In the genomic region with DNA sequence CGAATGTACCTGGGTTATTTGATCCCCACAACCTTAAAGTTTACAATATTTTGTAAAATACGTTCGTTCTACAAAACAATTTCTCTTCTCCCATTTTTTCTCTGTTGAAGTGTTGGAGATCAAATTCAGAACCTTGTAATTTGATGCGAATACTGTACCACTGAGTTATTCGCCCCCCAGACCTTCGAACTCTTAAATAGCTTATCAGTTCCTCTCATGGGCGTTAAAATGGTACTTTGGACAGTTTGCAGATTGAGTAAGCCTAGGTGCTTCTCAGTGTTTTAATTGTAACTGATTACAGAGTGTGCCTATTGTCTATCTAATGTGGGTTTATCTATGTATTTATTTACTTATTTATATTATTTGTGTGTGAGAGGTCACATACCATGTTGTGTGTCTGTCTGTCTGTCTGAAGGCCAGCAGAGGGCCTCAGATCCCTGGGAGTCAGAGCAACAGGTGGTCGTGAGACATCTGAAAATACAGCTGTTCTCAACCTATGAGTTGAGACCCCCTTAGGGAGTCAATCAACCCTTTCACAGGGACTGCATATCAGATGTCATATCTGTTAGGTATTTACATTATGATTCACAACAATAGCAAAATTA, we compare ENCODE assay signal across 8 mouse cellular contexts. TPM values are rescaled to one million over a fixed set of nuclear protein-coding genes. Genes with fewer than 3 reads are reported as not detected.
DNase-seq lines count a peak whose midpoint lies in the region; ATAC-seq and TF ChIP-seq lines count a peak whose summit lies in the region.

No protein-coding gene starts in this region.

- no peak overlapping the region for H3K4me3 ChIP-seq in hindbrain, embryonic 10.5 days
- no peak overlapping the region for H3K4me3 ChIP-seq in hindbrain, embryonic 11.5 days (ENCODE audit: low read depth, low read length)
- peak overlapping the region; percentile 45 for H3K4me3 ChIP-seq in E14TG2a.4 (replicated peaks; ENCODE audit: low read length)
- H3K4me3 ChIP-seq in liver, embryonic 16.5 days (ENCODE audit: low read depth, low read length): peak overlapping the region; percentile 81

- no peak overlapping the region for H3K9ac ChIP-seq in hindbrain, embryonic 11.5 days (ENCODE audit: low read depth, low read length)
- H3K9ac ChIP-seq in liver, embryonic 16.5 days (ENCODE audit: low read depth, low read length): no peak overlapping the region

- WGBS in hindbrain, embryonic 10.5 days: 77% methylated on average over 8 of the region's 8 CpGs
- 78% methylated on average over 8 of the region's 8 CpGs for whole genome bisulfite sequencing in hindbrain, embryonic 11.5 days
- WGBS in liver, embryonic 16.5 days (ENCODE audit: insufficient replicate concordance): 49% methylated on average over 8 of the region's 8 CpGs

- no peaks in the 10 kb centered on the region for H3K9me3 ChIP-seq in hindbrain, embryonic 10.5 days
- H3K9me3 ChIP-seq in hindbrain, embryonic 11.5 days (ENCODE audit: control insufficient read depth, low read length): no peaks in the 10 kb centered on the region
- H3K9me3 ChIP-seq in E14TG2a.4 (ENCODE audit: low read length): no peaks in the 10 kb centered on the region
- no peaks in the 10 kb centered on the region for H3K9me3 ChIP-seq in liver, embryonic 16.5 days (replicated peaks; ENCODE audit: control insufficient read depth, low read length)

- peak; percentile 11; the same call in 1 of the 2 replicates for TF ChIP-seq CTCF in E14TG2a.4 (conservative IDR thresholded peaks at IDR 0.05; ENCODE audit: low read length)

- H3K36me3 ChIP-seq in hindbrain, embryonic 10.5 days: no peaks in the 10 kb centered on the region
- H3K36me3 ChIP-seq in hindbrain, embryonic 11.5 days (ENCODE audit: control insufficient read depth, insufficient read depth, low read length): no peaks in the 10 kb centered on the region
- peaks cover 3% of the 10 kb centered on the region; the same call in 1 of the 2 replicates for H3K36me3 ChIP-seq in E14TG2a.4 (ENCODE audit: insufficient read depth, low read length)
- H3K36me3 ChIP-seq in liver, embryonic 16.5 days (ENCODE audit: control insufficient read depth, insufficient read depth): no peaks in the 10 kb centered on the region

- DNase-seq in hindbrain, embryonic 10.5 days (ENCODE audit: low spot score): no peak
- DNase-seq in hindbrain, embryonic 11.5 days (ENCODE audit: low spot score): no peak
- peak; percentile 60 for DNase-seq in cerebellum, adult 9-10 months
- DNase-seq in Muller cell, postnatal 12 days (ENCODE audit: inconsistent ontology term): no peak

- H3K4me1 ChIP-seq in hindbrain, embryonic 10.5 days (replicated peaks): peaks cover 22% of the 10 kb centered on the region
- H3K4me1 ChIP-seq in hindbrain, embryonic 11.5 days (replicated peaks; ENCODE audit: control insufficient read depth, insufficient read depth, low read length): peaks cover 2% of the 10 kb centered on the region; the same call in 1 of the 2 replicates
- peaks cover 36% of the 10 kb centered on the region for H3K4me1 ChIP-seq in E14TG2a.4 (replicated peaks; ENCODE audit: low read depth, low read length)
- peaks cover 22% of the 10 kb centered on the region for H3K4me1 ChIP-seq in liver, embryonic 16.5 days (ENCODE audit: control insufficient read depth, low read depth, low read length)

- H3K27ac ChIP-seq in hindbrain, embryonic 10.5 days: peak overlapping the region; percentile 96; the same call in 1 of the 2 replicates
- no peak overlapping the region for H3K27ac ChIP-seq in hindbrain, embryonic 11.5 days (ENCODE audit: low read depth, low read length)
- H3K27ac ChIP-seq in liver, embryonic 16.5 days (ENCODE audit: low read length): no peak overlapping the region

- H3K27me3 ChIP-seq in hindbrain, embryonic 10.5 days (ENCODE audit: insufficient read depth, poor library complexity, severe bottlenecking): no peaks in the 10 kb centered on the region
- H3K27me3 ChIP-seq in hindbrain, embryonic 11.5 days (ENCODE audit: control insufficient read depth, insufficient read depth, low read length): no peaks in the 10 kb centered on the region
- H3K27me3 ChIP-seq in E14TG2a.4 (ENCODE audit: insufficient read depth, low read length): 0 out of 2 replicates have a peak, but pooled peaks cover 2% of the 10 kb centered on the region
- no peaks in the 10 kb centered on the region for H3K27me3 ChIP-seq in liver, embryonic 16.5 days (ENCODE audit: control insufficient read depth, insufficient read depth, low read depth, low read length)

- no peak overlapping the region for H3K4me2 ChIP-seq in hindbrain, embryonic 11.5 days (replicated peaks; ENCODE audit: low read depth, low read length)
- peak overlapping the region; percentile 85 for H3K4me2 ChIP-seq in liver, embryonic 16.5 days (ENCODE audit: low read depth, low read length)

- no peak for ATAC-seq in hindbrain, embryonic 11.5 days (ENCODE audit: low FRiP score)
- no peak for ATAC-seq in liver, embryonic 16.5 days (ENCODE audit: low read depth)
- no peak for ATAC-seq in monocyte, adult 5-6 weeks (replicated peaks; ENCODE audit: insufficient number of reproducible peaks, low FRiP score, low TSS enrichment, poor library complexity, severe bottlenecking)
- ATAC-seq in frontal cortex, adult (ENCODE audit: low TSS enrichment): no peak

RNA-seq across cellular contexts. Expression of gene Adss, which starts 0.9 kb away (rescaled TPM):
- 42.4 and 54.7 TPM in 2 replicates for polyA plus RNA-seq in hindbrain, embryonic 10.5 days (2016; fragmentation: Nextera tagmentation; extraction: Ambion mirVana)
- polyA plus RNA-seq in hindbrain, embryonic 11.5 days (2014; fragmentation: Nextera tagmentation; extraction: Ambion mirVana): 59.0 and 67.7 TPM in 2 replicates
- 11.0 and 13.1 TPM in 2 replicates for polyA plus RNA-seq in liver, embryonic 16.5 days (2015; fragmentation: Nextera tagmentation; extraction: Ambion mirVana)
- total RNA-seq in monocyte, adult 5-6 weeks (2017): 133 to 209 TPM (median 170 TPM) in 3 replicates

Comparison
In these comparisons a context has a peak if more than half of its experiments do, and no peak if none do; other contexts are left out.
1. H3K4me3 ChIP-seq: peak in E14TG2a.4 (single experiment) and liver, embryonic 16.5 days (single experiment); none in hindbrain, embryonic 10.5 days (single experiment) and hindbrain, embryonic 11.5 days (single experiment).